Mouse (Mus musculus) forebrain, embryonic 10.5 days (tissue): ENCODE measurements at regions not wholly inside any gene's neighbourhood (a gene's known extent, or its start where the extent isn't known, plus 50 kb on each side); places are given as distances from the start of the nearest gene placed in this dataset.

Source experiments
- DNase-seq: peaks from one replicate; pipeline ENCODE4 v3.0.0-alpha.2; 2017; ENCODE audit warnings: low spot score; ENCODE audit errors: extremely low spot score
- H3K27ac ChIP-seq: fragments of 300-500 bp; sonication (generic); 2 replicates; pipeline ENCODE4 v1.5.1; 2016; ENCODE audit warnings: mild to moderate bottlenecking
- H3K27me3 ChIP-seq: fragments of 300-500 bp; sonication (generic); 2 replicates; pipeline ENCODE4 v1.6.1; 2016; ENCODE audit warnings: mild to moderate bottlenecking; ENCODE audit not compliant: poor library complexity, severe bottlenecking
- H3K36me3 ChIP-seq: fragments of 300-500 bp; sonication (generic); replicated peaks from 2 replicates; pipeline ENCODE4 v1.6.1; 2016; ENCODE audit warnings: mild to moderate bottlenecking, moderate library complexity
- H3K4me1 ChIP-seq: fragments of 300-500 bp; sonication (generic); 2 replicates; pipeline ENCODE4 v1.6.1; 2016
- H3K4me3 ChIP-seq: fragments of 300-500 bp; sonication (generic); 2 replicates; pipeline ENCODE4 v1.5.1; 2016; ENCODE audit warnings: mild to moderate bottlenecking, moderate library complexity
- H3K9me3 ChIP-seq: fragments of 300-500 bp; sonication (generic); 2 replicates; pipeline ENCODE4 v1.6.1; 2016; ENCODE audit warnings: mild to moderate bottlenecking, moderate library complexity
- WGBS: fragments of 180-500 bp; shearing (Covaris S2); methylation state at CpG from one replicate; pipeline ENCODE4 v1.1.7; 2016; 5-methylcytosine and 5-hydroxymethylcytosine counted together

DNA sequence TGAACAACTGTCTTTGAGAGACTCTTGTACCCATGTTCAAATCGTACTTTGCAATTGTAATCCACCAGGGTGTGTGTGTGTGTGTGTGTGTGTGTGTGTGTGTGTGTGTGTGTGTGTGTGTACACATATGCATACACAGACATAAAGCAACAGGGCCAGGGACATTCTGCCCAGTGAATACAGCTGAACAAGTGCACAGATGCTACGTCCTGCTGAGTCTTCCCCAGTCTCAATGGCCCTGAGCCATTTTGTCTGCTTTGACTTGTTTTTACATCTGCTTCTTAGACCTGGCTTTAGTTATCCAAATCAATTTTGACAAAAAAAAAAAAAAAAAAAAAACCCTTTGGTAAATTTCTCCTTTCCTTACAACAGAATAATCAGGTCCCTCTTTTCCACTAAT is 103.3 kb downstream of the Rnd3 start:
- Histone ChIP-seq H3K9me3 (no peaks in the 10 kb centered on the region), H3K4me1 (peaks cover 27% of the 10 kb centered on the region), H3K4me3 (no peak overlapping the region), H3K27me3 (no peaks in the 10 kb centered on the region), H3K36me3 (no peaks in the 10 kb centered on the region), H3K27ac (no peak overlapping the region)
- DNase-seq = no peak
- 74% methylated on average over 2 of the region's 2 CpGs for WGBS

- no peaks in the 10 kb centered on the region for H3K9me3 ChIP-seq
- no peaks in the 10 kb centered on the region for H3K36me3 ChIP-seq
- H3K4me3 ChIP-seq = no peak overlapping the region
- H3K4me1 ChIP-seq = peaks cover 10% of the 10 kb centered on the region
- no peaks in the 10 kb centered on the region for H3K27me3 ChIP-seq
- no peak for DNase-seq
- H3K27ac ChIP-seq = no peak overlapping the region
- WGBS = 57% methylated on average over 7 of the region's 7 CpGs
These were observed 107.8 kb downstream of the Rnd3 start for GRCm38 (mm10) chr2:51041101-51041500.

- H3K9me3 ChIP-seq = no peaks in the 10 kb centered on the region
- WGBS = 81% methylated on average over 6 of the region's 6 CpGs
- H3K27ac ChIP-seq = no peak overlapping the region
- H3K4me1 ChIP-seq = peaks cover 9% of the 10 kb centered on the region
- H3K4me3 ChIP-seq = no peak overlapping the region
- H3K36me3 ChIP-seq = no peaks in the 10 kb centered on the region
- no peaks in the 10 kb centered on the region for H3K27me3 ChIP-seq
- no peak for DNase-seq
These were observed 110.2 kb downstream of the Rnd3 start for GRCm38 (mm10) chr2:51038685-51039084.

DNA sequence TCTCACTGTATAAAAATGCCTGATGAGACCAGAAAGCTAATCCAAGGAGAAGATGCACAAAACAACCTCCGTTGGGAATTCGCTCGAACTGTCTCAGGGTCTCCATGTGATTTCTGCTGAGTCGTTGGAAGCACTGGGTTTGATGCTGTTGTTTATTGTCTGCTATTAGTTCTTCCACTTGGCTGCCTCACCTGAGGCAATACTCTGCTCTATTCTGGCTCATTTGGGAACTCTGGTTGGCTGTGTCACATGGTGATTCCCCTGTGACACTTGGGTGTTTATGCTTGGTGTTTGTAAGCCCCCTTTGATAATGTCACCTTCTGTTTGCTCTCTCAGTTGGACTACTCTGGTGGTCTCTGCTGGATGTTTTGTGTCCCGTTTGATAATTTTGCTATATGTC is 111.9 kb downstream of the Rnd3 start:
- 81% methylated on average over 5 of the region's 5 CpGs for WGBS
- no peak overlapping the region for H3K27ac ChIP-seq
- DNase-seq = no peak
- no peaks in the 10 kb centered on the region for H3K36me3 ChIP-seq
- peaks cover 9% of the 10 kb centered on the region for H3K4me1 ChIP-seq
- no peaks in the 10 kb centered on the region for H3K27me3 ChIP-seq
- H3K9me3 ChIP-seq = no peaks in the 10 kb centered on the region
- H3K4me3 ChIP-seq = no peak overlapping the region

- WGBS = 84% methylated on average over 8 of the region's 8 CpGs
- H3K4me1 ChIP-seq = peaks cover 9% of the 10 kb centered on the region
- no peaks in the 10 kb centered on the region for H3K9me3 ChIP-seq
- no peaks in the 10 kb centered on the region for H3K27me3 ChIP-seq
- no peaks in the 10 kb centered on the region for H3K36me3 ChIP-seq
- H3K27ac ChIP-seq = no peak overlapping the region
- H3K4me3 ChIP-seq = no peak overlapping the region
- DNase-seq = no peak
These were observed 112.6 kb downstream of the Rnd3 start for GRCm38 (mm10) chr2:51036190-51036755.

DNA sequence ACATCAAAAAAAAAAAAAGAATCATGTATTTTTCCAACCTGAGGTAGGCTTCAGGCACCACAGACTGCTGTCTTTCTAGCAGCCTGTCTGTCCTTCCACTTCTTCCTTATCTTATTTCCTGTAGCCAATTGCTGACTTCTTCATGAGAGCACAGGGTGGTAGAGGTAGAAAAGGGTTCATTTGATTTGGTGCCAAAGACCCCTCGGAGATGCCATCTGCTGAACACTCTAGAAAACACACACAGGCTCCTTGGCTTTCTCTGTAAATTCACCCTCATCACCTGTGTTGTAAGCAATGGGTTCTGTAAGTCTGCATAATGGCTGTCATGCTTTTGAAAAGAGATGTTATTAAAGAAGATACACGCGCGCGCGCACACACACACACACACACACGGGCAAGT is 115.0 kb downstream of the Rnd3 start:
- DNase-seq = no peak
- H3K4me3 ChIP-seq = no peak overlapping the region
- H3K4me1 ChIP-seq = peaks cover 9% of the 10 kb centered on the region
- no peak overlapping the region for H3K27ac ChIP-seq
- WGBS = 94% methylated on average over 7 of the region's 7 CpGs
- no peaks in the 10 kb centered on the region for H3K36me3 ChIP-seq
- H3K9me3 ChIP-seq = no peaks in the 10 kb centered on the region
- H3K27me3 ChIP-seq = no peaks in the 10 kb centered on the region

GRCm38 (mm10) chr2:51022479-51022878 is 126.4 kb downstream of the Rnd3 start:
- Histone ChIP-seq H3K27ac (no peak overlapping the region), H3K9me3 (no peaks in the 10 kb centered on the region), H3K27me3 (no peaks in the 10 kb centered on the region), H3K4me1 (peaks cover 1% of the 10 kb centered on the region), H3K36me3 (no peaks in the 10 kb centered on the region), H3K4me3 (no peak overlapping the region)
- DNase-seq = no peak
- WGBS = 87% methylated on average over 2 of the region's 2 CpGs

- peaks cover 10% of the 10 kb centered on the region for H3K4me1 ChIP-seq
- H3K4me3 ChIP-seq = no peak overlapping the region
- no peak overlapping the region for H3K27ac ChIP-seq
- 88% methylated on average over 5 of the region's 5 CpGs for WGBS
- DNase-seq = no peak
- H3K36me3 ChIP-seq = no peaks in the 10 kb centered on the region
- no peaks in the 10 kb centered on the region for H3K9me3 ChIP-seq
- H3K27me3 ChIP-seq = no peaks in the 10 kb centered on the region
These were observed 132.8 kb downstream of the Rnd3 start for GRCm38 (mm10) chr2:51016129-51016402.

DNA sequence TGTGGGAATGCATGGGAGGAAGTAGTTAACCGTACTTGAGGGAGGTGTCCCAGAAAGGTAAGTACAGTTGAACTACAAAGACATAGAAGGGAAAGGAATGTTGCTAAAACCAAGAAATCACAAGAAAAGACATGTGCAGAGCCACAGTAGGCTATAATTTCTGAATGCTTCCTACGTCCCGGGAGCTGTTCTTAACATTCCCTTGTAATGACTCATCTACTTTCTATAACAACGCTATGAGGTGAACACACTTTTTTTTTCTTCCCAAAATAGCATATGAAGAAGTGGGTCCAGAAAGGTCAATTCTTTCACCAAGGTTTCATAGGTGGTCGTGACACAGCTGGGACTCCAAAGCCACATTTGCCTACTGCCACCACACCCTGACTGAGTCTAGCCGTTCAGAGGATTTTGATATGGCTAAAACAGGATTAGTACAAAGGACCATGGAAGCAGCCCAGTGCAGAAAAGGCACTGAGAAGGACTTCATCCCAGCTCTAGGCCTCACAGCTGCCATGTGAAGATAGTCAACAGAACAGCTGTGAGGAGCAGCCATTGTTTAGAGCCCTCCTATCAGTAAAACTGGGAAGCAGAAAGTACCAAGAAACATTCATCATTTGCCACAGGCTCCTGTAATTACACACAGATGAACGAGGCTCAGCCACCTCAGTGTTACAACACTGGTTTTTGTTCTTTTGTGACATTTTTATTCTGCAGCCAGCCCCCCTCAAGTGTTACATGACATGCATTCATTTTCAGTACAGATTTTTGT is 133.4 kb downstream of the Rnd3 start:
- H3K36me3 ChIP-seq = no peaks in the 10 kb centered on the region
- H3K27me3 ChIP-seq = no peaks in the 10 kb centered on the region
- H3K27ac ChIP-seq = 0 out of 2 replicates have a peak overlapping the region, but pooled peaks have one; percentile 35
- no peaks in the 10 kb centered on the region for H3K9me3 ChIP-seq
- no peak for DNase-seq
- WGBS = 84% methylated on average over 7 of the region's 7 CpGs
- peaks cover 10% of the 10 kb centered on the region for H3K4me1 ChIP-seq
- no peak overlapping the region for H3K4me3 ChIP-seq

- Histone ChIP-seq H3K9me3 (no peaks in the 10 kb centered on the region), H3K27ac (no peak overlapping the region), H3K27me3 (no peaks in the 10 kb centered on the region), H3K36me3 (no peaks in the 10 kb centered on the region), H3K4me3 (no peak overlapping the region), H3K4me1 (peaks cover 10% of the 10 kb centered on the region)
- DNase-seq = no peak
These were observed 134.7 kb downstream of the Rnd3 start for GRCm38 (mm10) chr2:51014232-51014631.

GRCm38 (mm10) chr2:51013090-51013489 is 135.8 kb downstream of the Rnd3 start:
- Histone ChIP-seq H3K4me1 (peaks cover 13% of the 10 kb centered on the region), H3K27me3 (no peaks in the 10 kb centered on the region), H3K36me3 (no peaks in the 10 kb centered on the region), H3K27ac (no peak overlapping the region), H3K9me3 (no peaks in the 10 kb centered on the region), H3K4me3 (no peak overlapping the region)
- no peak for DNase-seq
- 73% methylated on average over 2 of the region's 2 CpGs for WGBS

DNA sequence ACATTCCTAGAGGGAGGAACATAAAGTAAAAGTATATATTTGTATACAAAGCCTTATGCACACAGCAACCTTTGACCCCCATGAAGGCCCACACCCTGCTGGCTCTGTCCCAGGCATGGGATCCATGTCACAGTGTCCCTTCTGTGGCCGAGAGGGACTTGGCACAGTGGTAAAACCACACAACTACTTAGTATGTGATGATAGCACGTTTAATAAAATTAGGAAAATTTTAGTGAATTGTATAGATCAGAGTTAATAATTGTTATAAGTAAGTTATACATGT is 140.7 kb downstream of the Rnd3 start:
- Histone ChIP-seq H3K4me1 (peaks cover 25% of the 10 kb centered on the region), H3K9me3 (no peaks in the 10 kb centered on the region), H3K27me3 (no peaks in the 10 kb centered on the region), H3K4me3 (no peak overlapping the region), H3K36me3 (no peaks in the 10 kb centered on the region), H3K27ac (no peak overlapping the region)
- no peak for DNase-seq
- 68% methylated on average over 2 of the region's 2 CpGs for WGBS

- peak overlapping the region; percentile 1; the same call in 1 of the 2 replicates for H3K27ac ChIP-seq
- WGBS = 67% methylated on average over 11 of the region's 11 CpGs
- DNase-seq = no peak
These were observed 141.3 kb downstream of the Rnd3 start for GRCm38 (mm10) chr2:51007409-51008250.

More at GRCm38 (mm10) chr2:51007409-51008250, 141.3 kb downstream of the Rnd3 start:
- H3K36me3 ChIP-seq = no peaks in the 10 kb centered on the region
- peaks cover 25% of the 10 kb centered on the region for H3K4me1 ChIP-seq
- H3K9me3 ChIP-seq = no peaks in the 10 kb centered on the region
- H3K27me3 ChIP-seq = no peaks in the 10 kb centered on the region
- no peak overlapping the region for H3K4me3 ChIP-seq
